Mouse (Mus musculus): Measurements from ENCODE around the gene Kif9. TPM values are rescaled to one million over a fixed set of nuclear protein-coding genes. Genes with fewer than 3 reads are reported as not detected.

Kif9 gene
- polyA plus RNA-seq, 1 experiment from 2014 or later = 3.7 TPM

- Histone ChIP-seq H3K9ac (no peak overlapping the region), H3K9me3 (replicated peaks) (no peaks in the 10 kb centered on the region), H3K4me1 (no peaks in the 10 kb centered on the region), H3K36me3 (peaks cover 8% of the 10 kb centered on the region; the same call in 1 of the 2 replicates), H3K4me3 (no peak overlapping the region), H3K27ac (no peak overlapping the region), H3K27me3 (no peaks in the 10 kb centered on the region), H3K4me2 (replicated peaks) (no peak overlapping the region)
- no peak for ATAC-seq (ENCODE audit: low FRiP score)
- WGBS = 89% methylated on average over 18 of the region's 18 CpGs
Measured at GRCm38 (mm10) chr9:110460884-110461815, 15.6 kb upstream of the Kif9 start.

- WGBS = 81% methylated on average over 7 of the region's 7 CpGs
- no peak overlapping the region for H3K4me2 ChIP-seq (replicated peaks)
- no peak overlapping the region for H3K9ac ChIP-seq
- no peak overlapping the region for H3K4me3 ChIP-seq
- H3K9me3 ChIP-seq (replicated peaks) = no peaks in the 10 kb centered on the region
- peaks cover 4% of the 10 kb centered on the region; the same call in 1 of the 2 replicates for H3K36me3 ChIP-seq
- ATAC-seq (ENCODE audit: low FRiP score) = no peak
- no peak overlapping the region for H3K27ac ChIP-seq
- no peaks in the 10 kb centered on the region for H3K27me3 ChIP-seq
- H3K4me1 ChIP-seq = no peaks in the 10 kb centered on the region
Measured at GRCm38 (mm10) chr9:110462321-110462720, 14.4 kb upstream of the Kif9 start.

- Histone ChIP-seq H3K4me2 (replicated peaks) (no peak overlapping the region), H3K4me1 (no peaks in the 10 kb centered on the region), H3K9me3 (replicated peaks) (no peaks in the 10 kb centered on the region), H3K4me3 (no peak overlapping the region), H3K27ac (no peak overlapping the region), H3K36me3 (no peaks in the 10 kb centered on the region), H3K9ac (no peak overlapping the region), H3K27me3 (no peaks in the 10 kb centered on the region)
- 93% methylated on average over 6 of the region's 6 CpGs for WGBS
- ATAC-seq (ENCODE audit: low FRiP score) = no peak
Measured at GRCm38 (mm10) chr9:110463983-110464591, 12.7 kb upstream of the Kif9 start.

- H3K4me2 ChIP-seq (replicated peaks) = no peak overlapping the region
- H3K27ac ChIP-seq = no peak overlapping the region
- H3K9ac ChIP-seq = no peak overlapping the region
- H3K36me3 ChIP-seq = no peaks in the 10 kb centered on the region
- ATAC-seq (ENCODE audit: low FRiP score) = no peak
- H3K4me1 ChIP-seq = no peaks in the 10 kb centered on the region
- no peaks in the 10 kb centered on the region for H3K9me3 ChIP-seq (replicated peaks)
- H3K4me3 ChIP-seq = no peak overlapping the region
- 96% methylated on average over 6 of the region's 6 CpGs for WGBS
- H3K27me3 ChIP-seq = no peaks in the 10 kb centered on the region
Measured at GRCm38 (mm10) chr9:110465336-110465735, 11.4 kb upstream of the Kif9 start.

DNA sequence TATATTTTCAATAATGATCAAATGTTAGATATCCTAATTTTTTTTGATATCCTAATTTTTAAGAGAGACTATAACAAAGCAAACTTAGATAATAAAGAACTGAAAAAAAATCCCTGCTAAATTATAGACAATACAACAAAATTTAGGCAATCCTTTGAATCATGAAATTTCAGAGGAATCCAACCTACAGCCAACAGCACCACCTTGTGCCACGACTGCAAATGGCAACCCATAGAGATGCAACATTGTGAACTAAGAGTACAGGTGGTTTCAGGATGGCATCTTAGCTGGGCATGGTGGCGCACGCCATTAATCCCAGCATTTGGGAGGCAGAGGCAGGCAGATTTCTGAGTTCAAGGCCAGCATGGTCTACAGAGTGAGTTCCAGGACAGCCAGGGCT is 10.6 kb upstream of the Kif9 start:
- no peak overlapping the region for H3K9ac ChIP-seq
- no peak overlapping the region for H3K4me3 ChIP-seq
- H3K4me1 ChIP-seq = no peaks in the 10 kb centered on the region
- H3K27ac ChIP-seq = no peak overlapping the region
- 83% methylated on average over 3 of the region's 3 CpGs for WGBS
- no peak overlapping the region for H3K4me2 ChIP-seq (replicated peaks)
- H3K27me3 ChIP-seq = no peaks in the 10 kb centered on the region
- ATAC-seq (ENCODE audit: low FRiP score) = no peak
- H3K9me3 ChIP-seq (replicated peaks) = no peaks in the 10 kb centered on the region
- H3K36me3 ChIP-seq = no peaks in the 10 kb centered on the region

- 59% methylated on average over 11 of the region's 11 CpGs for WGBS
- H3K4me3 ChIP-seq = no peak overlapping the region
Measured at GRCm38 (mm10) chr9:110477951-110478350, 1.2 kb downstream of the Kif9 start.

GRCm38 (mm10) chr9:110478639-110479038 is 1.9 kb downstream of the Kif9 start:
- whole genome bisulfite sequencing = 77% methylated on average over 4 of the region's 4 CpGs
- H3K4me1 ChIP-seq = peaks cover 14% of the 10 kb centered on the region
- no peak for ATAC-seq (ENCODE audit: low FRiP score)

More at GRCm38 (mm10) chr9:110477951-110478350, 1.2 kb downstream of the Kif9 start:
- peaks cover 3% of the 10 kb centered on the region; the same call in 1 of the 2 replicates for H3K36me3 ChIP-seq
- H3K9ac ChIP-seq = 0 out of 2 replicates have a peak overlapping the region, but pooled peaks have one; percentile 18
- H3K4me1 ChIP-seq = peaks cover 14% of the 10 kb centered on the region
- no peaks in the 10 kb centered on the region for H3K9me3 ChIP-seq (replicated peaks)
- ATAC-seq (ENCODE audit: low FRiP score) = no peak
- H3K4me2 ChIP-seq (replicated peaks) = no peak overlapping the region
- no peak overlapping the region for H3K27ac ChIP-seq
- H3K27me3 ChIP-seq = peaks cover 16% of the 10 kb centered on the region

DNA sequence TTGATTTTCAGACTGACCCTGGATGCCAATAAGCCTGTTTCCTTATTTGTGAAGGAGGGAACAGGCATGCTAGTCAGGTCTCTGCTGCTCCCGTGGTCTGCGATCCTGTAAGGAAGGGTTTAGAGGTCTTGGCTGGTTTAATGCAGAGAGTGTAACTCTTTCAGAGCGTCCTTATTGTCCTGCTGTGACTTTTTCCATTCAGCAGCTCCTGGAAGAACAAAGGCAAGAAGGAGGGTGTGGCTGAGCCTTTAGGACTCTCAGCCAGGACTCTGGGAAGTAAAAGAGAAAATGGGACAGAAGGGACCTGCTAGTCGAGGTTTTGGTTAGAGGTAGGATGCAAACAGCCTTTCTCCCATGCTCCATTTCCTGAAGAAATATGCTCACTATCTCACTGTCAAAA is 12.1 kb downstream of the Kif9 start:
- Histone ChIP-seq H3K27ac (no peak overlapping the region), H3K27me3 (no peaks in the 10 kb centered on the region), H3K9ac (no peak overlapping the region), H3K4me1 (no peaks in the 10 kb centered on the region), H3K4me2 (replicated peaks) (no peak overlapping the region), H3K4me3 (no peak overlapping the region), H3K36me3 (no peaks in the 10 kb centered on the region), H3K9me3 (replicated peaks) (0 out of 2 replicates have a peak, but pooled peaks cover 6% of the 10 kb centered on the region)
- no peak for ATAC-seq (ENCODE audit: low FRiP score)
- 24% methylated on average over 4 of the region's 4 CpGs for WGBS

More at GRCm38 (mm10) chr9:110478639-110479038, 1.9 kb downstream of the Kif9 start:
- Histone ChIP-seq H3K27ac (no peak overlapping the region), H3K9me3 (replicated peaks) (no peaks in the 10 kb centered on the region), H3K9ac (no peak overlapping the region), H3K4me2 (replicated peaks) (no peak overlapping the region), H3K36me3 (no peaks in the 10 kb centered on the region), H3K4me3 (no peak overlapping the region), H3K27me3 (peaks cover 16% of the 10 kb centered on the region)

- no peak overlapping the region for H3K27ac ChIP-seq
- 65% methylated on average over 5 of the region's 5 CpGs for WGBS
- no peak overlapping the region for H3K4me2 ChIP-seq (replicated peaks)
- H3K27me3 ChIP-seq = no peaks in the 10 kb centered on the region
- no peaks in the 10 kb centered on the region for H3K4me1 ChIP-seq
- no peak for ATAC-seq (ENCODE audit: low FRiP score)
- H3K9ac ChIP-seq = no peak overlapping the region
- no peaks in the 10 kb centered on the region for H3K36me3 ChIP-seq
- 0 out of 2 replicates have a peak, but pooled peaks cover 6% of the 10 kb centered on the region for H3K9me3 ChIP-seq (replicated peaks)
- H3K4me3 ChIP-seq = no peak overlapping the region
Measured at GRCm38 (mm10) chr9:110490913-110491312, 14.2 kb downstream of the Kif9 start.

DNA sequence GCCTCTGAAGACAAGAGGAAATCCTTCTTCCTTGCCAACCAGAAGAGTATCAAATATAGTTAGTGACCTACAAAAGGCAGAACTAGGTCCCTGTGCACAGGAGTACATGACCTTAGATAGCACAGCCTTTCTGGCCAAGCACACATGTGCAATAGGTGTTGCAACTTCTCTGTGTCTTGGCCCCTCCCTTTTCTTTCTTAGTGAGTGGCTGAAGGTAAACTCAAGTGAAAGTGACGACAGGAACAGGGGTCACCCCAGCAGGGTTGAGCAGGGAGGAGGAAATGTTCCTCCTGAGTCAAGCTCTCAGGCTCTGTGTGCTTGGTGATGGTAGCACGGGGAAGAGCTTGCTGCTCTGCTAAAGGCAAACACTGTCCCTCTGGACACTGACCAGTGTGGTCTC is 49.0 kb downstream of the Kif9 start:
- H3K4me2 ChIP-seq (replicated peaks) = no peak overlapping the region
- WGBS = 52% methylated on average over 2 of the region's 2 CpGs
- no peak for ATAC-seq (ENCODE audit: low FRiP score)

GRCm38 (mm10) chr9:110529002-110529737 is 52.4 kb downstream of the Kif9 start:
- H3K4me1 ChIP-seq = peaks cover 11% of the 10 kb centered on the region
- H3K27ac ChIP-seq = no peak overlapping the region
- no peaks in the 10 kb centered on the region for H3K27me3 ChIP-seq
- H3K4me2 ChIP-seq (replicated peaks) = no peak overlapping the region
- H3K36me3 ChIP-seq = no peaks in the 10 kb centered on the region
- ATAC-seq (ENCODE audit: low FRiP score) = no peak
- no peaks in the 10 kb centered on the region for H3K9me3 ChIP-seq (replicated peaks)
- no peak overlapping the region for H3K9ac ChIP-seq
- no peak overlapping the region for H3K4me3 ChIP-seq
- 37% methylated on average over 9 of the region's 9 CpGs for WGBS

More for the DNA sequence above, 49.0 kb downstream of the Kif9 start:
- H3K36me3 ChIP-seq = no peaks in the 10 kb centered on the region
- no peak overlapping the region for H3K27ac ChIP-seq
- no peak overlapping the region for H3K4me3 ChIP-seq
- H3K9me3 ChIP-seq (replicated peaks) = no peaks in the 10 kb centered on the region
- no peak overlapping the region for H3K9ac ChIP-seq
- no peaks in the 10 kb centered on the region for H3K27me3 ChIP-seq
- no peaks in the 10 kb centered on the region for H3K4me1 ChIP-seq

DNA sequence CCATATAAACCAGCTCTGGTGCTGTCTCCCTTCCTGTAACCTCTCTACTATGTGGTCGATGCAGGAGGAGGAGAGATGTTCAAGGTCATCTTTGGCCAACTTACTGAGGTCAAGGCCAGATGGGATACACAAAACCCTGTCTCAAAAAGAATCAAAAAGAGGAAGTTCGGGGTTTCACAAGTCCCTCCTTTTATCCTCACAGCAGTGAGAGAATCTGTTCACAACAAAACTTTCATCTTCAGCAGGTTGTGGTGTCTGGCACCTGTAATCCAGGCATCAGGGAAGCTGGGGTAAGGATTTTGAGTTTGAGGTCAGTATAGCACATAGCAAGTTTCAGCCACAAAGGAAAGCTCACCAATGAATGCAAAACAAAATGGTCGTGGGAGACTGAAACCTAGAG is 53.9 kb downstream of the Kif9 start:
- peaks cover 26% of the 10 kb centered on the region for H3K4me1 ChIP-seq
- 72% methylated on average over 3 of the region's 3 CpGs for WGBS
- no peak overlapping the region for H3K4me3 ChIP-seq

More for the DNA sequence above, 53.9 kb downstream of the Kif9 start:
- ATAC-seq (ENCODE audit: low FRiP score) = no peak
- Histone ChIP-seq H3K27ac (no peak overlapping the region), H3K36me3 (no peaks in the 10 kb centered on the region), H3K27me3 (no peaks in the 10 kb centered on the region), H3K4me2 (replicated peaks) (no peak overlapping the region), H3K9ac (no peak overlapping the region), H3K9me3 (replicated peaks) (no peaks in the 10 kb centered on the region)

All from hindbrain, embryonic 12.5 days (tissue).